Mouse (Mus musculus) midbrain, embryonic 16.5 days (tissue): ENCODE data around the gene Dpyd. TPM values are rescaled to one million over a fixed set of nuclear protein-coding genes. Genes with fewer than 3 reads are reported as not detected.

Experiments used
- ATAC-seq: fragments of 200-750 bp; cut with Nextera tagmentation; 2 replicates; pipeline ENCODE4 v1.8.0; 2017; ENCODE audit warnings: moderate TSS enrichment
- H3K27ac ChIP-seq: fragments of 300-500 bp; sonication (generic); 2 replicates; pipeline ENCODE4 v1.5.1; 2014; ENCODE audit warnings: mild to moderate bottlenecking, low read length, mixed read lengths
- H3K27me3 ChIP-seq: fragments of 300-500 bp; sonication (generic); 2 replicates; pipeline ENCODE4 v1.6.1; 2014; ENCODE audit warnings: low read depth, low read length, mixed read lengths; ENCODE audit not compliant: control insufficient read depth, insufficient read depth
- H3K36me3 ChIP-seq: fragments of 300-500 bp; sonication (generic); 2 replicates; pipeline ENCODE4 v1.6.1; 2014; ENCODE audit warnings: mild to moderate bottlenecking, low read length, moderate library complexity, mixed read lengths; ENCODE audit not compliant: control insufficient read depth, insufficient read depth
- H3K4me1 ChIP-seq: fragments of 300-500 bp; sonication (generic); 2 replicates; pipeline ENCODE4 v1.6.1; 2014; ENCODE audit warnings: mild to moderate bottlenecking, low read length, mixed read lengths; ENCODE audit not compliant: control insufficient read depth, insufficient read depth
- H3K4me2 ChIP-seq: fragments of 300-500 bp; sonication (generic); 2 replicates; pipeline ENCODE4 v1.6.1; 2014; ENCODE audit warnings: mild to moderate bottlenecking, low read length, mixed read lengths
- H3K4me3 ChIP-seq: fragments of 300-500 bp; sonication (generic); 2 replicates; pipeline ENCODE4 v1.5.1; 2014; ENCODE audit warnings: low read depth, mild to moderate bottlenecking, low read length, moderate library complexity, mixed read lengths
- H3K9ac ChIP-seq: fragments of 300-500 bp; sonication (generic); 2 replicates; pipeline ENCODE4 v1.6.1; 2014; ENCODE audit warnings: low read depth, low read length, mixed read lengths
- H3K9me3 ChIP-seq: fragments of 300-500 bp; sonication (generic); replicated peaks from 2 replicates; pipeline ENCODE4 v1.6.1; 2014; ENCODE audit warnings: mild to moderate bottlenecking, low read length, mixed read lengths; ENCODE audit not compliant: control insufficient read depth, poor library complexity, severe bottlenecking
- WGBS: fragments of 180-500 bp; shearing (Covaris S2); extraction: QIAGEN DNeasy Blood & Tissue Kit; methylation state at CpG from one replicate; pipeline ENCODE4 v1.1.7; 2014; 5-methylcytosine and 5-hydroxymethylcytosine counted together
- polyA plus RNA-seq: library from polyadenylated mRNA; unstranded; fragments of >200 nt; fragmentation: Nextera tagmentation; extraction: Ambion mirVana; gene quantifications from 2 replicates; pipeline ENCODE4 v1.2.1, GENCODE M21; 2015

The Dpyd gene
- polyA plus RNA-seq, 1 experiment from 2014 or later: 4.2 TPM

GRCm38 (mm10) chr3:119183261-119183660 lies 621.3 kb downstream of the Dpyd start:
- H3K36me3 ChIP-seq: no peaks in the 10 kb centered on the region
- ATAC-seq: no peak
- WGBS: 89% methylated on average over 3 of the region's 3 CpGs
- H3K27ac ChIP-seq: no peak overlapping the region
- H3K4me3 ChIP-seq: no peak overlapping the region
- H3K27me3 ChIP-seq: no peaks in the 10 kb centered on the region
- H3K4me1 ChIP-seq: no peaks in the 10 kb centered on the region
- H3K4me2 ChIP-seq: no peak overlapping the region
- H3K9me3 ChIP-seq: no peaks in the 10 kb centered on the region
- no peak overlapping the region for H3K9ac ChIP-seq

- no peaks in the 10 kb centered on the region for H3K4me1 ChIP-seq
- H3K9me3 ChIP-seq: no peaks in the 10 kb centered on the region
- H3K4me2 ChIP-seq: no peak overlapping the region
- 86% methylated on average over 6 of the region's 6 CpGs for WGBS
- no peaks in the 10 kb centered on the region for H3K27me3 ChIP-seq
- no peak overlapping the region for H3K27ac ChIP-seq
- no peak overlapping the region for H3K4me3 ChIP-seq
- no peak for ATAC-seq
- no peak overlapping the region for H3K9ac ChIP-seq
- H3K36me3 ChIP-seq: no peaks in the 10 kb centered on the region
Observed at GRCm38 (mm10) chr3:119194071-119194470, 632.1 kb downstream of the Dpyd start.

DNA sequence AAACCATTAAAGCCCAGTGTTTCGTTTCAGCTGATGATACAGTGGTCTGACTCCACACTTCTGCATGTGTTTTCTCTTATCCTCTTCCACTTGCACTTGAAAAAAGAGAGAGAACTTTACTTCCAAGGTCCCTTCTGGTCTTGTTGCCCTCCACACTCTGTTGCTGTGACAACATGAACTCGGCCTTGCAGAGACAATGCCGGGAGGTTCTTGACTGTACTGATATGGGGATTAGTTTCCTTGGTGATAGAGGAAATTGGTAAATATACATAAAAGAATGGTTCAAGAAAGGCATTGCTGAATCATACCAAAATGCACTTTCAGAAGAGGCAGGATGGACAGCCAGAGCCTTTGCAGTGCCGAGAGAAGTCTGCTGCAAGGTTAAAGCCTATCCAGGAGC lies 633.7 kb downstream of the Dpyd start:
- WGBS: 32% methylated on average over 4 of the region's 4 CpGs
- Histone ChIP-seq H3K9ac (no peak overlapping the region), H3K27ac (no peak overlapping the region), H3K27me3 (no peaks in the 10 kb centered on the region), H3K4me2 (no peak overlapping the region), H3K36me3 (no peaks in the 10 kb centered on the region), H3K4me1 (no peaks in the 10 kb centered on the region), H3K9me3 (no peaks in the 10 kb centered on the region), H3K4me3 (no peak overlapping the region)
- ATAC-seq: no peak

DNA sequence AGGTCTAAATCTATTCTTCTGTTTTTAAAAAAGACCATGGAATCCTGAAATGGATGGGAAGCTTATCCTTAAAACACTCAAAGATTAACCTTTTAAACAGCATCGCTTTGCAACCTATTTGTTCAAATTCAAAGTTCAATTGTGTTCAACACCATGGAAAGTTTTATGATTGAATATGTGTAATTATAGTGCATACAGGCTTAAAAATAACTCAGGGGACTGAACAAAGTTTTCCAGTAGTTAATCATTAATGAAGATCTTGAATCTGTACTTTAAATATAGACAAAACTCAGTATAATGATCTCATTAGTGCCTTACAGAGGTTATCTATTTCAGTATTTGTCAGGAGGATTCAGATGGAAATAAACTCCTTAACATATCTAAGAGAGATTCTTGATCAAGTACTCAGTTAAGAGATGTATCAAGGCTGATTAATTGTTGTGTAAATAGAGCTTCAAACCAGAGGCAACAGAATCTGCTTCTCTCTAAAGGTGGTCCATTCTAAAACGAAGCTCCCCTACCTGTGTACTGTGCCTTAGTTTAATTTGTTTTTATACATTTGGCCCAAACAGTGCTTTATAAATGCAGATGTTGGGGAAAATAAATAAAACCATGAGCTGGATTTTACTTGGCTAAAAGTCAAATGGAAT lies 659.0 kb downstream of the Dpyd start:
- H3K9ac ChIP-seq: no peak overlapping the region
- no peaks in the 10 kb centered on the region for H3K27me3 ChIP-seq
- no peaks in the 10 kb centered on the region for H3K4me1 ChIP-seq
- no peaks in the 10 kb centered on the region for H3K36me3 ChIP-seq
- ATAC-seq: no peak
- H3K4me3 ChIP-seq: no peak overlapping the region
- WGBS: 69% methylated on average over 2 of the region's 2 CpGs
- no peak overlapping the region for H3K4me2 ChIP-seq
- no peaks in the 10 kb centered on the region for H3K9me3 ChIP-seq
- H3K27ac ChIP-seq: no peak overlapping the region

DNA sequence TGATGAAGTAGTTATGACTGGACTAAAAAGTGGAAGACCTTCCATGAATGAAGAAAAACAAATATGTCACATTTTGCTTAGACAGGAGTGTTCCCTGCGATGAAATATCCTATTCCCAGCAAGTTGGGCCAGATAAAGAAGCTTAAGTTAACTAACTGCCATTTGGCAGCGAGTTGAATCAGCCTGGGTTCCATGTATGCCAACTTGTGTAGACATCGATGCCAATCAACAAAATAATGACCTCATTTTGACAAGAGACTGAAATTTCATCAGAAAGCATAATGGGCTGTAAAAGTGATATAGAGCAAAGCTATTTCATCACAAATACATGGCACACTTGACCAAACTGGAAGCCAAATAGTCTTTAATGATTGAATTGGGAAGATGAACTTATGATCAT lies 681.3 kb downstream of the Dpyd start:
- H3K4me2 ChIP-seq: no peak overlapping the region

GRCm38 (mm10) chr3:119256516-119256915 lies 694.6 kb downstream of the Dpyd start:
- WGBS: 36% methylated on average over 5 of the region's 5 CpGs
- H3K4me3 ChIP-seq: no peak overlapping the region
- H3K27ac ChIP-seq: no peak overlapping the region
- no peaks in the 10 kb centered on the region for H3K9me3 ChIP-seq
- no peak for ATAC-seq
- H3K36me3 ChIP-seq: no peaks in the 10 kb centered on the region
- no peak overlapping the region for H3K9ac ChIP-seq
- no peaks in the 10 kb centered on the region for H3K4me1 ChIP-seq
- H3K27me3 ChIP-seq: no peaks in the 10 kb centered on the region
- H3K4me2 ChIP-seq: no peak overlapping the region

More for the DNA sequence above, 681.3 kb downstream of the Dpyd start:
- Histone ChIP-seq H3K36me3 (no peaks in the 10 kb centered on the region), H3K9ac (no peak overlapping the region), H3K9me3 (no peaks in the 10 kb centered on the region), H3K4me1 (no peaks in the 10 kb centered on the region), H3K27me3 (no peaks in the 10 kb centered on the region), H3K4me3 (no peak overlapping the region), H3K27ac (no peak overlapping the region)
- 88% methylated on average over 3 of the region's 3 CpGs for WGBS
- ATAC-seq: no peak

DNA sequence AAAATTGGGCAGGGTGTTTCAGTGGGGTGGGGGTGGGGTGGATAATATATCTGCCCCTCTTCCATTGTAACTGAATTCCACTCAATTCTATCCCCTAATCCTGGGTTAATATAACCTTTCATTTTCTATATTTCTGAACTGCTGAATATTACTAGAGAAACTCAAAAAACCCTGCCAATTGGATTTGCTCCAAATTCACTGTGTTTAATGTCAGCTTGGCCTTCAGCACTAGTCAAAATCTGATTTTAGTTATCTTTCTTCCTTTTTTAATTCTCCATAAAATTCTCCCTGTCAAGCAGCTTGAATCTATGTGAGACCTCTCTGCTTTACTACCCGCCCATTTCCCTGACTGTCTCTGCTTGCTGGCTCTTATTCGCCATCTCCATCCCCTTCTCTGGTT lies 713.3 kb downstream of the Dpyd start:
- H3K27me3 ChIP-seq: no peaks in the 10 kb centered on the region
- H3K9ac ChIP-seq: no peak overlapping the region
- no peaks in the 10 kb centered on the region for H3K4me1 ChIP-seq
- H3K4me3 ChIP-seq: no peak overlapping the region
- H3K36me3 ChIP-seq: no peaks in the 10 kb centered on the region
- WGBS: 92% methylated on average over 2 of the region's 2 CpGs
- H3K9me3 ChIP-seq: no peaks in the 10 kb centered on the region
- H3K27ac ChIP-seq: no peak overlapping the region
- ATAC-seq: no peak
- H3K4me2 ChIP-seq: no peak overlapping the region

GRCm38 (mm10) chr3:119280671-119281070 lies 718.7 kb downstream of the Dpyd start:
- WGBS: 99% methylated on average over 2 of the region's 2 CpGs
- H3K27ac ChIP-seq: no peak overlapping the region
- H3K27me3 ChIP-seq: no peaks in the 10 kb centered on the region
- no peaks in the 10 kb centered on the region for H3K9me3 ChIP-seq
- H3K9ac ChIP-seq: no peak overlapping the region
- ATAC-seq: no peak
- no peaks in the 10 kb centered on the region for H3K4me1 ChIP-seq
- no peak overlapping the region for H3K4me2 ChIP-seq
- no peaks in the 10 kb centered on the region for H3K36me3 ChIP-seq
- H3K4me3 ChIP-seq: no peak overlapping the region

- Histone ChIP-seq H3K36me3 (no peaks in the 10 kb centered on the region), H3K27ac (no peak overlapping the region), H3K4me3 (no peak overlapping the region), H3K4me2 (no peak overlapping the region), H3K4me1 (0 out of 2 replicates have a peak, but pooled peaks cover 2% of the 10 kb centered on the region), H3K9ac (no peak overlapping the region), H3K9me3 (no peaks in the 10 kb centered on the region), H3K27me3 (no peaks in the 10 kb centered on the region)
- no peak for ATAC-seq
- WGBS: 79% methylated on average over 3 of the region's 3 CpGs
Observed at GRCm38 (mm10) chr3:119314693-119315092, 752.8 kb downstream of the Dpyd start.
